Mouse (Mus musculus) ES-E14 (cell line): ENCODE measurements at regions not wholly inside any gene's neighbourhood (a gene's known extent, or its start where the extent isn't known, plus 50 kb on each side); places are given as distances from the start of the nearest gene placed in this dataset.

Experiments used
- CHD2 ChIP-seq: IDR thresholded peaks from 2 replicates; pipeline ENCODE4 v1.6.1; 2014; ENCODE audit warnings: mild to moderate bottlenecking, low read depth, low read length, inconsistent platforms
- MAFK ChIP-seq: IDR thresholded peaks from 2 replicates; pipeline ENCODE4 v1.6.1; 2014; ENCODE audit warnings: mild to moderate bottlenecking, low read depth, low read length, inconsistent platforms; ENCODE audit not compliant: insufficient read depth
- ZNF384 ChIP-seq: IDR thresholded peaks from 2 replicates; pipeline ENCODE4 v1.6.1; 2012; ENCODE audit warnings: low read depth, low read length, inconsistent platforms

- TF ChIP-seq MAFK (no peak), ZNF384 (no peak), CHD2 (no peak)
Observed at GRCm38 (mm10) chr17:83097998-83098397, 117.1 kb upstream of the Pkdcc start.
